ENCODE assay signal across 15 mouse cellular contexts in the genomic region with DNA sequence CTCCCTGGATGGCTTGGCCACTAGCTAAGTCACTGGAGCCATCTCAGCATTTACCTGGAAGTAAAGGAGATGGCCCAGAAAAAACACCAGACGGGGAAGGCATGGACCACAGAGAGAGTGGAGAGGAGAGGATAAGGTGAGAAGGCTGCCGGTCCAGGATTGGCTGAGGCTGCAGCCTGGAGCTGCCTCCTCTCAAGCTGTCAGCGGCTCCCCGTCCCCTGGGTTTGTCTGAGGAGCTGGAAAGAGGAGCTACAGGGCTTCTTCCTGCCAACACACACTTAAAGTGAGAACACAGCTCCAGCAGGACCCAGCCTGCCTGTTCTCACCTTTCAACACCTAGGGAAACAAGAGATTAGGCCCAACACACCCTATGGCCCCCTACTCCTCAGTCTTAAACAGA.
DNase-seq lines count a peak whose midpoint lies in the region; ATAC-seq and TF ChIP-seq lines count a peak whose summit lies in the region.
"Had no signal": no experiment of that assay in that cellular context is flagged by ENCODE, and none has a peak within 500 bp of the region (broad histone marks: within the 10 kb centered on the region; RNA-seq: fewer than 3 reads in every experiment).

No protein-coding gene starts in this region.

- no peak for TF ChIP-seq CTCF in midbrain, postnatal 0 days (IDR thresholded peaks at IDR 0.05)

- H3K9me3 ChIP-seq in embryonic facial prominence, embryonic 13.5 days: no peaks in the 10 kb centered on the region
- H3K9me3 ChIP-seq in embryonic facial prominence, embryonic 10.5 days: no peaks in the 10 kb centered on the region
- H3K9me3 ChIP-seq in heart, embryonic 15.5 days (replicated peaks): no peaks in the 10 kb centered on the region
- no peaks in the 10 kb centered on the region for H3K9me3 ChIP-seq in midbrain, embryonic 14.5 days (ENCODE audit: control insufficient read depth, low read length)
- H3K9me3 ChIP-seq in midbrain, postnatal 0 days (ENCODE audit: low read length): no peaks in the 10 kb centered on the region
- no peaks in the 10 kb centered on the region for H3K9me3 ChIP-seq in limb, embryonic 13.5 days

- H3K4me1 ChIP-seq in embryonic facial prominence, embryonic 13.5 days: peaks cover 15% of the 10 kb centered on the region
- peaks cover 37% of the 10 kb centered on the region for H3K4me1 ChIP-seq in embryonic facial prominence, embryonic 10.5 days
- peaks cover 13% of the 10 kb centered on the region for H3K4me1 ChIP-seq in heart, embryonic 15.5 days (replicated peaks)
- peaks cover 6% of the 10 kb centered on the region for H3K4me1 ChIP-seq in midbrain, embryonic 14.5 days (ENCODE audit: control insufficient read depth, insufficient read depth, low read length)
- 0 out of 2 replicates have a peak, but pooled peaks cover 6% of the 10 kb centered on the region for H3K4me1 ChIP-seq in midbrain, postnatal 0 days (ENCODE audit: insufficient read depth, low read length)
- H3K4me1 ChIP-seq in limb, embryonic 13.5 days: peaks cover 23% of the 10 kb centered on the region

- no peaks in the 10 kb centered on the region; the same call in 1 of the 2 replicates for H3K27me3 ChIP-seq in embryonic facial prominence, embryonic 13.5 days
- no peaks in the 10 kb centered on the region for H3K27me3 ChIP-seq in embryonic facial prominence, embryonic 10.5 days (replicated peaks; ENCODE audit: low read depth, poor library complexity, severe bottlenecking)
- peaks cover 89% of the 10 kb centered on the region for H3K27me3 ChIP-seq in heart, embryonic 15.5 days
- no peaks in the 10 kb centered on the region for H3K27me3 ChIP-seq in midbrain, embryonic 14.5 days (ENCODE audit: control insufficient read depth, insufficient read depth, low read length)
- no peaks in the 10 kb centered on the region for H3K27me3 ChIP-seq in midbrain, postnatal 0 days (ENCODE audit: insufficient read depth, low read length)
- no peaks in the 10 kb centered on the region for H3K27me3 ChIP-seq in limb, embryonic 13.5 days

- H3K27ac ChIP-seq in embryonic facial prominence, embryonic 13.5 days: 0 out of 2 replicates have a peak overlapping the region, but pooled peaks have one; percentile 2
- H3K27ac ChIP-seq in embryonic facial prominence, embryonic 10.5 days (replicated peaks): no peak overlapping the region; the same call in 1 of the 2 replicates
- no peak overlapping the region for H3K27ac ChIP-seq in heart, embryonic 15.5 days
- 0 out of 2 replicates have a peak overlapping the region, but pooled peaks have one; percentile 13 for H3K27ac ChIP-seq in midbrain, embryonic 14.5 days (replicated peaks; ENCODE audit: low read depth, low read length)
- H3K27ac ChIP-seq in midbrain, postnatal 0 days (ENCODE audit: low read depth, low read length): no peak overlapping the region
- no peak overlapping the region for H3K27ac ChIP-seq in limb, embryonic 13.5 days

- H3K36me3 ChIP-seq in embryonic facial prominence, embryonic 13.5 days: no peaks in the 10 kb centered on the region
- H3K36me3 ChIP-seq in embryonic facial prominence, embryonic 10.5 days (replicated peaks): no peaks in the 10 kb centered on the region
- no peaks in the 10 kb centered on the region for H3K36me3 ChIP-seq in heart, embryonic 15.5 days
- no peaks in the 10 kb centered on the region for H3K36me3 ChIP-seq in midbrain, embryonic 14.5 days (ENCODE audit: control insufficient read depth, insufficient read depth, low read length)
- H3K36me3 ChIP-seq in midbrain, postnatal 0 days (ENCODE audit: insufficient read depth, low read length): no peaks in the 10 kb centered on the region
- H3K36me3 ChIP-seq in limb, embryonic 13.5 days: no peaks in the 10 kb centered on the region

- DNase-seq in embryonic facial prominence, embryonic 10.5 days (ENCODE audit: low spot score): no peak
- DNase-seq in heart, adult 9 months (ENCODE audit: low spot score in 2 of 2): no peak
- peak; percentile 20 for DNase-seq in midbrain, embryonic 14.5 days
- DNase-seq in midbrain, postnatal 0 days (ENCODE audit: low spot score): no peak
- DNase-seq in ovary, adult 18-20 months (ENCODE audit: low spot score): no peak
- DNase-seq: adrenal gland, postnatal 36 days; cerebellum, adult 11 months; kidney, adult 18-20 months; kidney, postnatal 4 days; lung, postnatal 36 days; thymus, postnatal 36 days had no signal

- ATAC-seq in embryonic facial prominence, embryonic 13.5 days (ENCODE audit: insufficient number of reproducible peaks, insufficient read depth, low FRiP score, low TSS enrichment, low read depth): 0 out of 2 replicates have a peak, but pooled peaks have one; percentile 43
- peak; percentile 79 for ATAC-seq in heart, embryonic 15.5 days (replicated peaks; ENCODE audit: insufficient number of reproducible peaks, insufficient read depth, low FRiP score, low read depth)
- ATAC-seq in midbrain, embryonic 14.5 days (ENCODE audit: low FRiP score, low TSS enrichment): no peak
- no peak for ATAC-seq in midbrain, postnatal 0 days (ENCODE audit: low FRiP score)
- ATAC-seq in limb, embryonic 13.5 days (ENCODE audit: low FRiP score, low read depth): no peak

- H3K4me2 ChIP-seq in embryonic facial prominence, embryonic 13.5 days: no peak overlapping the region
- H3K4me2 ChIP-seq in heart, embryonic 15.5 days: no peak overlapping the region
- H3K4me2 ChIP-seq in midbrain, embryonic 14.5 days (ENCODE audit: low read length): no peak overlapping the region
- no peak overlapping the region for H3K4me2 ChIP-seq in midbrain, postnatal 0 days (ENCODE audit: low read depth, low read length, poor library complexity, severe bottlenecking)
- H3K4me2 ChIP-seq in limb, embryonic 13.5 days (replicated peaks): no peak overlapping the region
- H3K4me2 ChIP-seq: liver, embryonic 11.5 days had no signal

- H3K9ac ChIP-seq in embryonic facial prominence, embryonic 13.5 days: no peak overlapping the region
- H3K9ac ChIP-seq in heart, embryonic 15.5 days: no peak overlapping the region
- H3K9ac ChIP-seq in midbrain, embryonic 14.5 days (replicated peaks; ENCODE audit: low read length): no peak overlapping the region
- no peak overlapping the region for H3K9ac ChIP-seq in midbrain, postnatal 0 days (replicated peaks; ENCODE audit: low read length, poor library complexity, severe bottlenecking)
- peak overlapping the region; percentile 39; the same call in 1 of the 2 replicates for H3K9ac ChIP-seq in limb, embryonic 13.5 days

- no peak overlapping the region for H3K4me3 ChIP-seq in embryonic facial prominence, embryonic 13.5 days
- no peak overlapping the region for H3K4me3 ChIP-seq in embryonic facial prominence, embryonic 10.5 days
- H3K4me3 ChIP-seq in heart, embryonic 15.5 days: no peak overlapping the region
- H3K4me3 ChIP-seq in midbrain, embryonic 14.5 days (replicated peaks; ENCODE audit: low read depth, low read length): no peak overlapping the region
- H3K4me3 ChIP-seq in midbrain, postnatal 0 days (ENCODE audit: low read depth, low read length): no peak overlapping the region
- no peak overlapping the region for H3K4me3 ChIP-seq in limb, embryonic 13.5 days

- 42% methylated on average over 4 of the region's 4 CpGs for WGBS in embryonic facial prominence, embryonic 13.5 days
- WGBS in embryonic facial prominence, embryonic 10.5 days: 63% methylated on average over 4 of the region's 4 CpGs
- 14% methylated on average over 4 of the region's 4 CpGs for WGBS in heart, embryonic 15.5 days
- 50% methylated on average over 4 of the region's 4 CpGs for WGBS in midbrain, embryonic 14.5 days
- WGBS in midbrain, postnatal 0 days: 79% methylated on average over 4 of the region's 4 CpGs
- 33% methylated on average over 4 of the region's 4 CpGs for WGBS in limb, embryonic 13.5 days

Comparison
In these comparisons a context has a peak if more than half of its experiments do, and no peak if none do; other contexts are left out.
1. H3K27ac ChIP-seq: peak in embryonic facial prominence, embryonic 13.5 days (single experiment) and midbrain, embryonic 14.5 days (single experiment); none in embryonic facial prominence, embryonic 10.5 days (single experiment), heart, embryonic 15.5 days (single experiment), midbrain, postnatal 0 days (single experiment) and limb, embryonic 13.5 days (single experiment).
2. ATAC-seq: peak in embryonic facial prominence, embryonic 13.5 days (single experiment) and heart, embryonic 15.5 days (single experiment); none in midbrain, embryonic 14.5 days (single experiment), midbrain, postnatal 0 days (single experiment) and limb, embryonic 13.5 days (single experiment).